Mouse (Mus musculus) lung, postnatal 0 days (tissue): ENCODE measurements around the gene Ppfia3.

Experiments
- CTCF ChIP-seq: IDR thresholded peaks from 2 replicates; pipeline ENCODE4 v1.5.1; 2016; ENCODE audit warnings: antibody characterized with exemption, mild to moderate bottlenecking
- EP300 ChIP-seq: IDR thresholded peaks from 2 replicates; pipeline ENCODE4 v1.6.1; 2016; ENCODE audit warnings: antibody characterized with exemption, mild to moderate bottlenecking, control low read depth

DNA sequence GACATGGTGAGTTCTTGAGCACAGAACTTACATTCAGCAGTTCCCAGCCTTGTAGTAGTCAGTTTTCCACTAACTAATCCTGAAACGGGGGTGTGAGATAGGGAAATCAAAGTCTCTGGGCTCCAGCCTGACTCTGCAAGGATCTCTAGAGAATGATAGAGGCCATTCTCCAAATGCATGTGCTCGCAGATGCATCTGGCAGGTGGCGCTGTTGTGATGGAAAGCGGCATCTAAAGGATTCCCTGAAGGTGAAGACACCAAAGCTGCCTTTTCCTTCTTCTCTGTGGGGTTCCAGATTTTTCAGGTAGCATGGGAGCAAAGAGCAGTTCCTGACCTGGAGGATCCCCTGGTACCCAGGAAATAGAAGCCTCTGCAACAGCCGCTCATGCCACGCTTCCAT is 66.5 kb downstream of the Ppfia3 start:
- TF ChIP-seq CTCF: peak; percentile 81
- TF ChIP-seq EP300: no peak
